Mouse (Mus musculus): ENCODE results near the gene Pigg.
A peak's percentile ranks its signal among the peaks of the same experiment; 100 is the strongest.

- TF ChIP-seq CTCF (IDR thresholded peaks at IDR 0.05; ENCODE audit: low read depth) (no peak), EP300 (IDR thresholded peaks at IDR 0.05; ENCODE audit: low read depth) (peak; percentile 57)
Observed at GRCm38 (mm10) chr5:108266990-108267389, 45.4 kb upstream of the Pigg start.
